Mouse (Mus musculus) neutrophil, adult 59 days (primary cell): ENCODE results near the gene Slc44a3. TPM values are rescaled to one million over a fixed set of nuclear protein-coding genes. Genes with fewer than 3 reads are reported as not detected.

Experiments
- total RNA-seq, 2 experiments: library from RNA; stranded (reverse); gene quantifications; 1 replicate in 1 of 2; 2 replicates in 1 of 2; pipeline ENCODE4 v1.2.4; 2023

Slc44a3 gene
- total RNA-seq: under 1 TPM in 1 of 2 experiments, not detected in 1; 0.42 TPM

DNA sequence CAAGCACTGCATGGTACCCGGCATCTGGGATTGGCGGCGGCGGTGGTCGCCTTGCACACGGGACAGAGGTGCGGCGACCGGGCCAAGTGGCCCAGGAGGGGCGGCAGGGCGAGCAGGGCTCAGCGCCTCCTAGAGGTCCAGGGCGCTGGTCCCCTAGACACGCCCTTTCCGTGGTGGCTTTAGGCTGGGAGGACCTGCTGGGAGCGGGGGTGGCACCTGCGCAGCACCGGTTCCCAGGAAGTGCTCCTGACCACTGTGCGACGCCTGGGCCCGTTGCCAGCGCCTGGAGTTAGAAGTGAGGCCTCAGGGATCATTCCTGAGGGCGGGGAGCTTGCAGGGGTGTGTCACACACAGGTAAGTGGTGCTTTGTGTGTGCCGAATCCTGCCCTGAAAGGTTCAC lies at the start of gene Slc44a3:
Gene Slc44a3, minus strand, starts transcription at position 229 of the 400 bp plus-strand sequence.

DNA sequence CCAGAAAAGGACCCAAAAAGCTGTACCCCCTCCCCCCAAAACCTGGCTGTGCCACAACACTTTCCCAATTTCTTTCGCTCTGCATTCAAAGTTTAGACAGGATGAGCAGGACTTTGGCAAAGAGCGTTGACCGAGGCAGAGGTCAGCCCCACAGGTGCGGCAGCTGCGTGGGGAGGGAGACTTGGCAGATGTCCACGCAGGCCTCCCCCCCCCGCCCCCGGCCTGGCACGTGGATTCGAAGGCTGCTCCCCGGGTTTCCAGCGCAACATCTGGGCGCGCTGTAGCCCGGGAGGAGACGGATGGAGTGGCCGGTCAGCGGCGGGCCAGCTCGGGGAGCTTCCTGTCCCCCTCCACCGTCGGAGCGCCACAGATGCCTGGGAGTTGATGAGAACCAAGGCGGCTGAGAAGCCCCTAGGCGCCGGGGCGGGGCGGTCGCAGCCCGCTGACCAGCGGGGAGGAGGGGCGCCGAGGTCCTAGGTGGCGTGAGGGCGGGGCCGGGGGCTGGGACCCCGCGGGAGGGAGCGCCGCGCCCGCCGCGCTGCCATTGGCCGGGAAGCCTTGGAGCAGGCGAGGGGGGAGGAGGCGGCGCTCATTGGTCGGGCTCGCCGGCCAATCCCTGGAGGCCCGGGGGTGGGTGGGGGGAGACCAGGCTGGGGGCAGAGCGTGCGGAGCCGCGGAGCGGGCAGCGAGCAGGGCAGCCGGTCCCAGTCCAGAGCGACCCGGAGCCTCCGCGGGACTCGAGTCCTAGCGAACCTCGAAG lies 106.2 kb downstream of the Slc44a3 start, which contains the start of gene Cnn3:
Gene Cnn3, plus strand, starts transcription at position 637 of the 760 bp plus-strand sequence.

Other genes starting within 250 kb of the Slc44a3 start
- gene Tmem56, start 249.3 kb downstream of the Slc44a3 start, total RNA-seq: 1 to 10 TPM; 1.7 to 6.2 TPM
- gene Alg14, start 240.6 kb downstream of the Slc44a3 start, total RNA-seq: 1 to 10 TPM; 6.2 TPM
- 10 to 100 TPM in 1 of 2 experiments, 1 to 10 TPM in 1; 5.8 to 11.2 TPM for gene Cnn3, start 105.9 kb downstream of the Slc44a3 start, total RNA-seq
- not detected for gene 4930432M17Rik, start 138.4 kb upstream of the Slc44a3 start, total RNA-seq
- gene F3, start 191.1 kb upstream of the Slc44a3 start, total RNA-seq: 1 to 10 TPM; 3.3 to 5.4 TPM